Mouse (Mus musculus) spleen, adult 18-20 months (tissue): ENCODE measurements around the gene Rhbdl1.

Experiments
- DNase-seq, 2 experiments: peaks; one replicate each; pipeline ENCODE4 v3.0.0; 2022; ENCODE audit warnings: mixed read lengths in 2 of 2

Gene Rhbdl1

GRCm38 (mm10) chr17:25839455-25840235 lies 2.5 kb upstream of the Rhbdl1 start:
- DNase-seq: no peak

GRCm38 (mm10) chr17:25838904-25839303 lies 1.8 kb upstream of the Rhbdl1 start:
- DNase-seq: no peak

- no peak for DNase-seq
Observed at GRCm38 (mm10) chr17:25837533-25837932, 438 bp upstream of the Rhbdl1 start.

- DNase-seq: no peak
Observed at GRCm38 (mm10) chr17:25836397-25837075, 559 bp downstream of the Rhbdl1 start.

GRCm38 (mm10) chr17:25835816-25836215 lies 1.3 kb downstream of the Rhbdl1 start:
- no peak for DNase-seq

- no peak for DNase-seq
Observed at GRCm38 (mm10) chr17:25835301-25835700, 1.8 kb downstream of the Rhbdl1 start.

- no peak for DNase-seq
Observed at GRCm38 (mm10) chr17:25834595-25835222, 2.4 kb downstream of the Rhbdl1 start.

GRCm38 (mm10) chr17:25833961-25834594 lies 3.0 kb downstream of the Rhbdl1 start:
- DNase-seq: no peak

GRCm38 (mm10) chr17:25833291-25833663 lies 3.8 kb downstream of the Rhbdl1 start, which contains the start of gene Stub1:
Stub1 (minus strand) TSS chr17:25833404.
- peak; percentile 64 to 71 for DNase-seq

GRCm38 (mm10) chr17:25832436-25833290 lies 4.4 kb downstream of the Rhbdl1 start:
- peak; percentile 98 to 99 for DNase-seq

- DNase-seq: no peak
Observed at GRCm38 (mm10) chr17:25831451-25832281, 5.4 kb downstream of the Rhbdl1 start.

- no peak for DNase-seq
Observed at GRCm38 (mm10) chr17:25830806-25831431, 6.2 kb downstream of the Rhbdl1 start.

- DNase-seq: no peak
Observed at GRCm38 (mm10) chr17:25830200-25830753, 6.8 kb downstream of the Rhbdl1 start.

- DNase-seq: no peak
Observed at GRCm38 (mm10) chr17:25829558-25830017, 7.5 kb downstream of the Rhbdl1 start.

- DNase-seq: peak; percentile 52 to 69
Observed at GRCm38 (mm10) chr17:25828712-25829557, 8.2 kb downstream of the Rhbdl1 start, which contains the start of gene Jmjd8. Jmjd8 (plus strand) TSS chr17:25828867.

GRCm38 (mm10) chr17:25828223-25828594 lies 8.9 kb downstream of the Rhbdl1 start:
- DNase-seq: no peak

- DNase-seq: no peak
Observed at GRCm38 (mm10) chr17:25827546-25828222, 9.4 kb downstream of the Rhbdl1 start.

GRCm38 (mm10) chr17:25827011-25827410 lies 10.1 kb downstream of the Rhbdl1 start:
- no peak for DNase-seq
